Mouse (Mus musculus): ENCODE results near the gene Ube2o. TPM values are rescaled to one million over a fixed set of nuclear protein-coding genes. Genes with fewer than 3 reads are reported as not detected.

Gene Ube2o
- total and polyA plus RNA-seq, 2 experiments from 2014 or later, result 35.7 to 109 TPM

DNA sequence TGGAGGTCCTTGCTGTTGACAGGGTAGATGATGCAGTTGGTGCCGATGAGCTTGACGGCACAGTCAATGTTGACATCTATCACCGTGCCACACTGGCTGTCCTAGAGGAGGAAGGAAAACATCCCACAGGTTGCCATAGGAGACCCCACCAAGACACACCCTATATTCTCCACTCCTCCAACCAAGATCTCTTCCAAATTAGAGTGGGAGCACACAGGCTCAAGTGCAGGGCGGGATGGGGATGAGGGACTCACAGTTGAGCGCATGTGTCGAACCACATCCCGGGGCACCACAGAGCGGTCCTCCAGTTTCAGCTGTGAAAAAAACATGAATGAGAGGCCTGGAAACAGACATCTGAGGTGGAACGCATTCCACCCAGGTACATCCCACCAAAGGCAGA is 32.5 kb downstream of the Ube2o start:
- TF ChIP-seq CTCF (IDR thresholded peaks at IDR 0.05), result no peak
- 94% methylated on average over 9 of the region's 9 CpGs for WGBS
- H3K27ac ChIP-seq (ENCODE audit: low read depth, low read length), result no peak overlapping the region
- ATAC-seq (ENCODE audit: low FRiP score) (no peak), DNase-seq (ENCODE audit: low spot score) (no peak)
- peaks cover 43% of the 10 kb centered on the region for H3K36me3 ChIP-seq (ENCODE audit: insufficient read depth, low read length)
- H3K9me3 ChIP-seq (ENCODE audit: low read length), result no peaks in the 10 kb centered on the region
- H3K27me3 ChIP-seq (ENCODE audit: insufficient read depth, low read length), result no peaks in the 10 kb centered on the region
- no peak overlapping the region for H3K4me2 ChIP-seq (ENCODE audit: low read depth, low read length, poor library complexity, severe bottlenecking)
- H3K4me3 ChIP-seq (ENCODE audit: low read depth, low read length), result no peak overlapping the region
- no peaks in the 10 kb centered on the region for H3K4me1 ChIP-seq (ENCODE audit: insufficient read depth, low read length)
- no peak overlapping the region for H3K9ac ChIP-seq (replicated peaks; ENCODE audit: low read length, poor library complexity, severe bottlenecking)

DNA sequence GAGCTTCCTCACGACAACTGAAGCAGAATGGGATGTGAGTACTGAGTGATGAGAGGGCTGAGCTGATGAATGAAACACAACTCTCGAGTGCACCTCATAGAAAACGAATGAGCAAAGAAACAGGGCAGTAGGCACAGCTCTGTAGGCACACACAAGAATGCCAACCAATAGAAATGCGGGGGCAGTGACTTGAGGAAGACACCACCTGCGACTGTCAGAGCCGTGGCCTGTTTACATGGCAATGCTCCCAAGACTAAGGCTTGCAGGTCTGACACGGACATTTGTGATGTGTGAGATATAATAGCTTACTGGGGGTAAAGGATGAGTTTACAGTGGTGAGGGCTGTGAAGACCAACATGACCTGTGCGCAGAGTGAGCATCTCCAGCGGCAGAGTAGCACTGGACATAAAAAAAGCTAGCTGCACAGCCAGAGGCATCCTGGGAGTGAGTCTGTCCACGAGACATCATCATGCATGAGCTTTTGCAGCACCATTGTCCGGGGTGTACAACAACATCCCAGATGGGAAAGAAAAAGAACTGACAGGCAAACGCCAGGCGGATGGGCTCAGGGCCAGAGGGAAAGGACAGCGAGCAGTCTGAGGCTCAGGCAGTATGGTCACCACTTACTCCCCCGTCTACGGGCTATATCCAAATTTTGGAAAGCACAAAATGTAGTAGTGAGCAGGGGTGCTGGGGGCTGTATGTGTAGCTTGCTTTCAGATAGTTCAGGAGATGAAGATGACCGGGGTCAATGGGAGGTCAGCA is 33.8 kb downstream of the Ube2o start:
- Histone ChIP-seq H3K4me2 (ENCODE audit: low read depth, low read length, poor library complexity, severe bottlenecking) (no peak overlapping the region), H3K9ac (replicated peaks; ENCODE audit: low read length, poor library complexity, severe bottlenecking) (no peak overlapping the region), H3K4me3 (ENCODE audit: low read depth, low read length) (no peak overlapping the region), H3K9me3 (ENCODE audit: low read length) (no peaks in the 10 kb centered on the region), H3K27ac (ENCODE audit: low read depth, low read length) (no peak overlapping the region), H3K36me3 (ENCODE audit: insufficient read depth, low read length) (peaks cover 56% of the 10 kb centered on the region), H3K4me1 (ENCODE audit: insufficient read depth, low read length) (no peaks in the 10 kb centered on the region), H3K27me3 (ENCODE audit: insufficient read depth, low read length) (no peaks in the 10 kb centered on the region)
- no peak for TF ChIP-seq CTCF (IDR thresholded peaks at IDR 0.05)
- 83% methylated on average over 17 of the region's 17 CpGs for WGBS
- no peak for DNase-seq (ENCODE audit: low spot score)
- ATAC-seq (ENCODE audit: low FRiP score), result no peak

DNA sequence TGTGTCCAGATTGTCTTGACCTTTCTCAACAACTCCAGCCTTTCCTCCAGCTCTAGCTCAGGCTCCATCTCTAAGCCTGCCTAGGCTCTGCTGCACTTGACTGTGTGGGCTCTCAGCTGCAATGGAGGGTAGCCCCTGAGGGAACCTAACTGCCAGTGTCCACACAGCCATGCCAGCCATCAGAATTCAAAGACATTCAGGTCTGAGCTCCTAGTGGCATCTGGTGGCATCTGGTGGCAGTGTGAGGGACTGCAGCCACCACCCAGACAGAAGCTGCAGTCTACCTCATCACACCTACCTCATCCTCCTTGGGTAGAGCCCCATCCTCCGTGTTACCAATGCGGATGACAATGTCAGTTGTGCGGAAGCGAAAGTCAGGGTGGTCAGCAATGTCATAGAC is 38.1 kb downstream of the Ube2o start:
- Histone ChIP-seq H3K9me3 (ENCODE audit: low read length) (no peaks in the 10 kb centered on the region), H3K4me3 (ENCODE audit: low read depth, low read length) (no peak overlapping the region), H3K4me1 (ENCODE audit: insufficient read depth, low read length) (no peaks in the 10 kb centered on the region), H3K27me3 (ENCODE audit: insufficient read depth, low read length) (no peaks in the 10 kb centered on the region), H3K9ac (replicated peaks; ENCODE audit: low read length, poor library complexity, severe bottlenecking) (no peak overlapping the region), H3K4me2 (ENCODE audit: low read depth, low read length, poor library complexity, severe bottlenecking) (no peak overlapping the region), H3K36me3 (ENCODE audit: insufficient read depth, low read length) (peaks cover 95% of the 10 kb centered on the region), H3K27ac (ENCODE audit: low read depth, low read length) (no peak overlapping the region)
- peak; percentile 83 for TF ChIP-seq CTCF (IDR thresholded peaks at IDR 0.05)
- 89% methylated on average over 4 of the region's 4 CpGs for WGBS
- peak; percentile 18; the same call in 1 of the 2 replicates for ATAC-seq (ENCODE audit: low FRiP score)
- peak; percentile 68 for DNase-seq (ENCODE audit: low spot score)

DNA sequence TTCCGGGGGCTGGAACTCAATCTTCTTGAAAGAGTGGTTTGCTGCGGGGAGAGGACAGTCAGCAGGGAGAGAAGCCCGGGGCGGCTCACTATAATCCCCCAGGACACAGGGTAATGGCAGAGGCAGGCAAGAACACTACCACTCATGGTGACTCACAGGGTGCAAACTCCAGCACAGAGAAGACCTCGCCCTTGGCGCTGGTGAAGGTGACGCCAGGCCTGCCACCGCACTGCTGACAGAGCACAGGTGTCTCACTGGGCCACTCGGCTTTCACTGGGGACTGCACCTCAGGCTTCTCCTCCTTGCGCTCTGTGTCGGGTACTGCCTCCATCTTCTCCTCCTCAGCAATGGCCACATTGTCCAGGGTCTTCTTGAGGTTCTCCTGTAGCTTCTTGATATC is 40.1 kb downstream of the Ube2o start:
- Histone ChIP-seq H3K4me3 (ENCODE audit: low read depth, low read length) (no peak overlapping the region), H3K9me3 (ENCODE audit: low read length) (no peaks in the 10 kb centered on the region), H3K27me3 (ENCODE audit: insufficient read depth, low read length) (no peaks in the 10 kb centered on the region), H3K27ac (ENCODE audit: low read depth, low read length) (no peak overlapping the region), H3K9ac (replicated peaks; ENCODE audit: low read length, poor library complexity, severe bottlenecking) (no peak overlapping the region), H3K36me3 (ENCODE audit: insufficient read depth, low read length) (peaks cover 92% of the 10 kb centered on the region), H3K4me1 (ENCODE audit: insufficient read depth, low read length) (no peaks in the 10 kb centered on the region), H3K4me2 (ENCODE audit: low read depth, low read length, poor library complexity, severe bottlenecking) (no peak overlapping the region)
- DNase-seq (ENCODE audit: low spot score), result no peak
- ATAC-seq (ENCODE audit: low FRiP score), result no peak
- WGBS, result 92% methylated on average over 11 of the region's 11 CpGs
- TF ChIP-seq CTCF (IDR thresholded peaks at IDR 0.05), result no peak

DNA sequence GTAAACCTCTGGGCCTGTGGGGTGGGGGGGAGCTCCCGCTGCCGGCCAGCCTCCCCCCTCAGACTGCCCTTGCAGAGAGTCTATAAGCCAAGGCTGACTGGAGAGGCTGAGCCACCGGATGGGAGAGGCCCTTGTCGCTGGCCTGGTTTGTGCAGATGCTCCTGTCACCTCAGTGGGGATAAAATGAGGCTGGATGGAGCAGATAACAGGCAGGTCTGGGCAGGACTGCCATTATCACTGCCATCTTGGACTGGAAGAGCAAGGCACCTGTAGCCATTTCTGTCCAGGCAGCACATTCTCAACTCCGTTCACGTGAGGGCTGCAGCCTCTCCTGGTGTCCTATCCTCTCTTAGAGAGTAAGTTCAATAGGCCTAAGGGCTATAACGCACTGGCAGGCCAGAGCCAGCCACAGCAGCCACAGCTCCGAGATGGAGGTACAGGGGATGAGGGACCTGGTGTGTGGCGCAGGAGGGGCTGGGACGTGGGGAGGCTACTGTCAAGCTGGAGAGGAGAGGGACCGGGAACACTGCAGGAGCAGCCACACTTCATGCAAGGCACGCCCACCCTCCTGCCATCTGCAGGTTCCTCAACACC is 43.0 kb downstream of the Ube2o start:
- H3K9ac ChIP-seq (replicated peaks; ENCODE audit: low read length, poor library complexity, severe bottlenecking), result no peak overlapping the region
- no peak for TF ChIP-seq CTCF (IDR thresholded peaks at IDR 0.05)
- no peaks in the 10 kb centered on the region for H3K9me3 ChIP-seq (ENCODE audit: low read length)
- DNase-seq (ENCODE audit: low spot score) (no peak), ATAC-seq (ENCODE audit: low FRiP score) (no peak)
- peaks cover 14% of the 10 kb centered on the region; the same call in 1 of the 2 replicates for H3K27me3 ChIP-seq (ENCODE audit: insufficient read depth, low read length)
- H3K4me1 ChIP-seq (ENCODE audit: insufficient read depth, low read length), result no peaks in the 10 kb centered on the region; the same call in none of the 2 replicates
- H3K27ac ChIP-seq (ENCODE audit: low read depth, low read length), result no peak overlapping the region
- H3K36me3 ChIP-seq (ENCODE audit: insufficient read depth, low read length), result peaks cover 62% of the 10 kb centered on the region
- no peak overlapping the region for H3K4me3 ChIP-seq (ENCODE audit: low read depth, low read length)
- 88% methylated on average over 12 of the region's 12 CpGs for WGBS
- no peak overlapping the region for H3K4me2 ChIP-seq (ENCODE audit: low read depth, low read length, poor library complexity, severe bottlenecking)

DNA sequence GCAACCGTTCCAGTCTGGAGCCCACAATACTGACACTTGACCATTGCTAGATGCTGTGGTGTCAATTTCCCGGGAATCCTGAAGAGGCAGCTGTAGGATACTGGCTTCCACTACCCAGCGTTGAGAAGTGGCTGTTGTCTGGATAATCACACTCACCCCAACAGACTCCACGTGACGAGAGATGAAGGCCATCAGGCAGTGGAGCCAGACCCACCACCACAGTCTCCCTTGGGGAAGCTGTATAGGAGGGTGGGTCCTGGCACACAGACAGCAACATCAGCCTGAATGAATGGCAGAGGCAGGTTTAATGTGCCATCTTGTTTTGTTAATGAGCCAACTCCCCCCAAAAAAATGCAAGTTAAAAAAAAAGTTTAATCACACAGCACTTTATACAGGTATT is 43.9 kb downstream of the Ube2o start:
- H3K9ac ChIP-seq (replicated peaks; ENCODE audit: low read length, poor library complexity, severe bottlenecking), result no peak overlapping the region
- peaks cover 1% of the 10 kb centered on the region for H3K4me1 ChIP-seq (ENCODE audit: insufficient read depth, low read length)
- TF ChIP-seq CTCF (IDR thresholded peaks at IDR 0.05), result no peak
- no peak overlapping the region for H3K4me2 ChIP-seq (ENCODE audit: low read depth, low read length, poor library complexity, severe bottlenecking)
- ATAC-seq (ENCODE audit: low FRiP score), result no peak
- no peak overlapping the region for H3K27ac ChIP-seq (ENCODE audit: low read depth, low read length)
- H3K4me3 ChIP-seq (ENCODE audit: low read depth, low read length), result no peak overlapping the region
- DNase-seq (ENCODE audit: low spot score), result no peak
- peaks cover 19% of the 10 kb centered on the region; the same call in 1 of the 2 replicates for H3K27me3 ChIP-seq (ENCODE audit: insufficient read depth, low read length)
- 65% methylated on average over 5 of the region's 5 CpGs for WGBS
- H3K9me3 ChIP-seq (ENCODE audit: low read length), result no peaks in the 10 kb centered on the region
- peaks cover 54% of the 10 kb centered on the region for H3K36me3 ChIP-seq (ENCODE audit: insufficient read depth, low read length)

Measured in midbrain, postnatal 0 days (tissue).